Mouse (Mus musculus) heart, postnatal 25 days (tissue): ENCODE data around the gene Tmem222. TPM values are rescaled to one million over a fixed set of nuclear protein-coding genes. Genes with fewer than 3 reads are reported as not detected.

Experiments
- DNase-seq: peaks from one replicate; pipeline ENCODE4 v3.0.0; 2022; ENCODE audit warnings: low spot score
- intact Hi-C: fragments of 180-260 bp; cut with DNase I; formaldehyde crosslinking; loops from one replicate; pipeline ENCODE4 v1.15.1; 2025
- total RNA-seq, 2 experiments: library from RNA; stranded (reverse); gene quantifications; 2 replicates each; pipeline ENCODE4 v1.2.3; 2021

The Tmem222 gene
- total RNA-seq, result 10 to 100 TPM; 24.8 to 25.7 TPM

DNA sequence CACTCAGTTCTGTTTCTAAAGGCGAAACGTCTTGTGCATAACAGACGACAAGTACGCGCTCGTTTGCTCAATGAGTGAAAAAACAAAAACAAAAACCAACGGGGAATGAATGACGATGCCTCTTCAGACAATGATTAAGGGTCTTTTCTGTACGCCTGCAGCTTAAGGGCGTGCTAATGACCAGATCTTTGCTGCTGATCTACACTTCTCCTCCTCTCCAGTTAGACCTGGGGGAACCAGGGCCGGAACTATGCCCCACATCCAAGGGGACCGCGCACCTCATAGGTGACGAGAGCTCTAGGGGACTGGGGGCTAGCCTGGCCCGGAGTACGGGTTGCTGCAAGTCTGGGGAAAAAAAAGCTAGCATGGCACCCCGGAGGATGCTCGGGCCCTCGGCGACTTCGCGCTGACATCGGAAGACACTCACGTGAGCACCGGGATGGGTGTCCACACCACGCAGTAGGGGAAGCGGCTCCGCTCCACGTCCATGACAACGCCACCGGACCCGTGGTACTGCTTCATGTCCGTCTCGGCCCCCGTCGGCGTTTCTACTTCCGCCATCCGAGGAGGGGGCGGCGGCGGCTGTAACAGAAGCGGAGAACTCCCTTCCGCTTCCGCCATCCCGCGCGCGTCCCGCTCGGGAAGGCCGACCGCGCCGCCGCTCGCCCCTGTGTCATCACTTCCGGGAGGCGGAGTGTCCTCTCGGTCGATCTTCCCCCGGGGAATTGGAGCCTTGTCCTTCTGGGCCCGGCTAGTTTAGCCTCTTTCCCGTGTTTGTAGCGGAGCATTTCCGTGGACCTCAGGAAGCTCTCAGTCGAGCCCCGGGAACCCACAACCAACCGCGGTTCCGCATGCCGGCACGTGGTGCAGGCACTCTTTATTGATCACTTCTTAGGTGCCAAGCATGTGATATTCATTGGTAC lies at the start of gene Tmem222:
Gene Tmem222, minus strand, starts transcription at position 689 of the 923 bp plus-strand sequence.
- DNase-seq, result peak; percentile 92
- intact Hi-C loops, result no loop called here

- DNase-seq, result no peak
- intact Hi-C loops, result no loop called here
Measured at GRCm38 (mm10) chr4:133319667-133320066, 42.1 kb upstream of the Tmem222 start.

DNA sequence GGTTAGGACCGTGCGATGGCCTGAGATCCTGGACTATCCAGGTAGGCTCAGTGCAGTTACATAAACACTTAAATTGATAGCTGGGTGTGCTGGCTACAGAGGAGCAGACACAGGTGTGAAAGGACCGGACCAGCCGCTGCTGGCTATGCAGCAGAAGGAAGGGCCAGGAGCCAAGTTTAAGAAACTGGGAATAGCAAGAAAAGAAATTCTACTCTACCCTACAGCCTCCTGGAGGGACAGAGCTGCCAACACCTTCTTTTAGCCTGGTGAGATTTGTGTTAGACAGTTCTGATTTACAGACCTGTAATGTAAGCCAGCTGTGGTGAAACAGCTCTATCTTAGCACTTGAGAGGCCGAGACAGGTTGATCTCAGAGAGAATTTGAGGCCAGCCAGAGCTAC lies 38.4 kb upstream of the Tmem222 start:
- intact Hi-C loops, result no loop called here
- DNase-seq, result no peak

- peak; percentile 40 for DNase-seq
- intact Hi-C loops, result no loop called here
Measured at GRCm38 (mm10) chr4:133314896-133315295, 37.3 kb upstream of the Tmem222 start.

DNA sequence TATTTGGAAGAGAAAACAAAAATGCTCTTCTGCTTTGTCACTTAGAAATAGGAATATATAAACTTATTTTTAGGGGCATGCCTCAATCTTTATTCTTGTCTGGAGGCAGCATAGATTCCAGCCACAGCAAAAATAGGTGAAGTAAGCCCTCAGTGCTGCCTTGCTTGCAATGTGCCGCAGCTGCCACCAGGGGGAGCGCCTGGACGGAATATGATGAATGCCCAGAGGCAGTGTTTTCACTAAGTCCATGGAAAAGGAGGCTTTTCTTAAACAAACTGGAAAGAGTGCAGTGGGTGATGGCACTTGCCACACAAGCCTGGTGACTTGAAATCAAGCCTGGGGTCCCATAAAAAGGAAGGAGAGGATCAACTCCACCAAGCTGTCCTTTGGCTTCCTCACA lies 32.4 kb upstream of the Tmem222 start:
- peak; percentile 48 for DNase-seq
- intact Hi-C loops, result loop anchor here (1.0 to 2.0 kb wide), 3 partner anchors 33 to 141 kb away; no protein-coding TSS in a partner anchor

GRCm38 (mm10) chr4:133307331-133307730 lies 29.7 kb upstream of the Tmem222 start:
- no peak for DNase-seq
- intact Hi-C loops, result no loop called here

DNA sequence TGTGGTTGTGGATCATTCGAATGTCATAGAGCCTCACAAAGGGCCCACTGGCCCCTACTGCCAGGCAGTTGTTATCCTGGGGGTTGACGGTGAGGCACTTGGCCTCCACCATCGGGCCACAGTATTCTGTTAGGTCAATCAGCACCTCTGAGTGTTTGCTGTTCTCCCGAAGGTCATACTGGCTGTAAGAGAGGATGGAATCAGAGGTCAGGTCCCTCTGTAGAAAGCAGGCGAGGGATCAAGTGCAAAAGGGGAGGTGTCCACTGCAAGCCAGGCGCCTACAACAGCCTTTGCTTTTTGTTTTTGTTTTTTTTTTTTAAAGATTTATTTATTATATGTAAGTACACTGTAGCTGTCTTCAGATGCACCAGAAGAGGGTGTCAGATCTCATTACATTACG lies 28.2 kb upstream of the Tmem222 start:
- DNase-seq, result no peak
- intact Hi-C loops, result no loop called here

DNA sequence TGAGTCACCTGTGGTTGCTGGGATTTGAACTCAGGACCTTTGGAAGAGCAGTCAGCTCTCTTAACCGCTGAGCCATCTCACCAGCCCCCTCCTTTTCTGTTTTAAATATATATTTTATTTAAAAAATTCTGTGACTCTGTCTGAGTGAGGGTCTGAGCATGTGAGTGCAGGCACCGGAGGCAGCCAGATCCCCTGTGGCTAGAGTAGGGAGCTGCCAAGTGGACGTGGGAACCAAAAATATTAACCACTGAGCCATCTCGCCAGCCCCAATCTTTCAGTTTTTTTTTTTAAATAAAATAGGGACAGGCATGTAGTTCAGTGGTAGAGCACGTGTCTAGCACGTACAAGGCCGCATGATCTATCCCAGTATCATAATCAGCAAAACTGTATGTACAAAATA lies 27.2 kb upstream of the Tmem222 start:
- no peak for DNase-seq
- intact Hi-C loops, result no loop called here

DNA sequence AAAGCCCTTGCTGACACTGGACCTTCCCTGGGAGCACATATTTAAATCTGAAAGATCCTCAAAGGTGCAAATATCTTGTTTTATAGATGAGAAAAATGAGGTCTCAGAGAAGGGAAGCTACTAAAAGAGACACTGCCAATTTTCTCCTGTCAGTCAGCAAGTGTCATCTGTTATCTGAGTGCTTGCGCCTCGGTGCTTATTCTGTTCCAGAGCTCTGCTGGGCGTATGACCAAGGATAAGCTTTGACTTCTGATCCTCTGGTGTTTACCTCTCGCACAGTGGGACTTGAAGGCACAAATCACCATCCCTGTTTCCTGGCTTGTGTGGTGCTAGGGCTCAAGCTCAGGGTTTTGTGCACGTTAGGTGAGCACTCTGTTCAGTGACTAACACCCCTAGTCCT lies 25.1 kb upstream of the Tmem222 start:
- intact Hi-C loops, result no loop called here
- no peak for DNase-seq

DNA sequence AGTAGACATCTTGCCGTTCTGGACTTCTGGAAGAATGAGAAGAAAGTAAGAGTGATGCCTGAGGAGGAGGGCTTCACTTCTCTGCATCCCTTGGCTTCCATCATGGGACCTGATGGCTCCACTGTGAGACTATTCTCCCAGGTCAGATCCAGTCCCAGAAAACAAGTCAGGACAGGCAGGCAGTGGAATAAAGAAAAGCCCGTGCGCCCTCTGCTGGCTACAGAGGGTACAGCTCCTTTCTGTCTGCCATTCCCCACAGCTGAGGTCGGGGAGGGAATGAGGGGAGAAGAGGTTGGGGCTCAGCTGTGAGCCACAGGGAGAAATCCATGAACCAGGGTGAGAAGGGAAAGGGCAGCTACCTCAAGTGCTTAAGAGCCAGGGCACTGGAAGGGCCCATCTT lies 24.2 kb upstream of the Tmem222 start:
- intact Hi-C loops, result loop anchor here (1.0 kb wide), 1 partner anchor 293 kb away; no protein-coding TSS in a partner anchor
- DNase-seq, result peak; percentile 28

GRCm38 (mm10) chr4:133300421-133300820 lies 22.8 kb upstream of the Tmem222 start:
- DNase-seq, result no peak
- intact Hi-C loops, result no loop called here

GRCm38 (mm10) chr4:133299701-133300100 lies 22.1 kb upstream of the Tmem222 start:
- intact Hi-C loops, result loop anchor here (5.0 kb wide), 1 partner anchor 352 kb away; no protein-coding TSS in a partner anchor
- DNase-seq, result no peak

DNA sequence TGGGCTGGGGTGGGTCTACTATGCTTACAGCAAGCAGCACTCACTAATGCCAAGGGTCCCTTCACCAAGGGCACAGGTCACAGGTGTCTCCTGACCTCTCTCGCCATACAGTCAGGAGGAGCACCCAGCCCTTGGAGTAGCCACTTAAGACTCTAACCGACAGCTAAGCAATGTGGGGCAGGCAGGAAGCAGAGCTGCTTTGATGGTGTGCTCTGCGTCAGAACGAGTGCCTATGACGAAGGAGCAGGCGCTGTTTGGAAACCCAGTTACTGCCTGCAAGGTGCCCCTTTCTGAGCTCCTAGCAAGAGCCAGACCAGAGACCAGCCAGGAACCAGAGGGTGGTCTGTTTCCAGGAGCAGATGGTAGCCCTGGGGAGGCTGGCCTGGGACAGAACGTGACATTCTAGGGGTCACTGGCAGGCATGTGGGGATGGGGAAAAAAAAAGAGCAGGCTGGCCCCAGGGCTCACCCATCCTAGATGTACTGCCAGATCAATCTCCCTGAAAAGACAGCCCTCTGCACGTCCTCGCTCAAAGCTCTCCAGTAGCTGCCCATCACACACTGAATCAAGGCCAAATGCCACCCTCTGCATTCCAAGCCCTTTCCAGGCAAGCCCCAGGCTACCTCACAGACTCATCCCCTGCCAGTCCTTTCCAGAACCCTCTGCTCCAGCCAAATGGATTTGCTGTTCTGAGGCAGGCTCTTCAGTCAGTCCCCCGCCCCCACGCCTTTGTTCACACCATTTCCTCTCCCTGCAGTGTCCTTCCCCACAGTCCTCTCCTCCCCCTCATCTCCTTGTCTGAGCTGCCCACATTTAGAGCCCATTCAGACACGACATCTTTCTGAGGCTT lies 21.1 kb upstream of the Tmem222 start:
- intact Hi-C loops, result loop anchor here (5.0 kb wide), 1 partner anchor 351 kb away; no protein-coding TSS in a partner anchor
- no peak for DNase-seq

- intact Hi-C loops, result loop anchor here (1.0 to 5.0 kb wide), 3 partner anchors 65 to 351 kb away; no protein-coding TSS in a partner anchor
- peak; percentile 60 for DNase-seq
Measured at GRCm38 (mm10) chr4:133297801-133298238, 20.2 kb upstream of the Tmem222 start.

DNA sequence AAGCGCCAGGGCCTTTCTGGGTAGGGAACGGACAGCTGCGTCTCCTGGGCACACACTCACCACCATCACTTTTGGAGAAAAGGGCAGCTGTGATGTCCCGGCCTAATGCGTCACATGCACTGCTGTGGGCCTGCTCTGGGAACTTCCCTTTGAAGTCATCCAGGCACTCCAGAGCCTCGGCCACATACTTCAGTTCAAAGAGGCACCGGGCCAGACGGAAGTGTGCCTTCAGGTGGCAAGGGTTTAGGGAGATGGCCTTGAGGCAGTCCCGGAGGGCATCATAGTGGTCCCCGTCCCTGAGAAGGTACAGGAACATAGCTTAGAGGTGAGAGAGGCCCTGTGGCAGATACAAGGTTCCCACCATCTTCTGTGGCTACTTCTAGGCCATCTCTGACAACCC lies 19.8 kb upstream of the Tmem222 start:
- DNase-seq, result no peak
- intact Hi-C loops, result loop anchor here (1.0 to 5.0 kb wide), 3 partner anchors 64 to 350 kb away; no protein-coding TSS in a partner anchor

- intact Hi-C loops, result no loop called here
- no peak for DNase-seq
Measured at GRCm38 (mm10) chr4:133294084-133294483, 16.5 kb upstream of the Tmem222 start.

- no peak for DNase-seq
- intact Hi-C loops, result no loop called here
Measured at GRCm38 (mm10) chr4:133292901-133293843, 15.6 kb upstream of the Tmem222 start.

DNA sequence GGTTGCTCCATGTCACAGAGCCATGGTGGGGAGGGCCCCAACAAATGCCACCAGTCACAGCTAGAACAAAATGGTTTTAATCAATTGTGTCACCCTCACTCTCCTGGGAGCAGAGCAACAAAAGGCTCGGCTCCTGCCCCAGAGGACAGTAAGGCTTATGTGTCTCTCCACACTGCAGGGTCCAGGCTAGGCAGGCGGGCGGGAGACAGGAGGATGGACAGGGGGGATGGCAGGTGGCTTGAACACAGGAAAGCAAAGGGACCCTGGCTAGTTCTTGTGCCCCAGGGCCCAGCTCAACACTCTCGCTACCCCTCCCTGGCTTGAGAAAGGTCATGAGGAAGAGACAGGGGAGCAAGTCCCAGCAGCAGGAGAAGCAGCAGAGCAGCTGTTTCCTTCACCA lies 14.8 kb upstream of the Tmem222 start:
- intact Hi-C loops, result no loop called here
- DNase-seq, result no peak

DNA sequence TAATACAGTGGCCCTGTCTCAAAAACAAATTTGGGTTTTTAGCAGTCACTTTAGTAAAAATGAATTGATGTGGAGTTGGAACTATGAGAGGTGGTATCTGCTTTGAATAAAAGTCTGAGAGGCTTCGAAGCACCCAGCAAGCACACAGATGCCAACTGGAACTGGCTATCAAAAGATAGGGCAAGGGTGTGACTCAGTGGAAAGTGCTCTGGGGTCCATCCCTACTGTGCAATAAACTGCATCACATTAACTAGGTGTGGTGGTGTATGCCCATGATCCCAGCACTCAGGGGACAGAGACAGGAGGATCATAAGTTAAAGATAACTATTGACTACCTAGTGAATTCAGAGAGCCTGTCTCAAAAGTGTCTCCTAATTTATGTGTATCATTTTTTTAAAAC lies 13.7 kb upstream of the Tmem222 start:
- no peak for DNase-seq
- intact Hi-C loops, result no loop called here
